Mouse (Mus musculus): Measurements from ENCODE around the gene Tcf23. TPM values are rescaled to one million over a fixed set of nuclear protein-coding genes. Genes with fewer than 3 reads are reported as not detected.
A peak's percentile ranks its signal among the peaks of the same experiment; 100 is the strongest.

The Tcf23 gene
- polyA plus RNA-seq, 1 experiment from 2014 or later = not detected

- no peak overlapping the region for H3K4me2 ChIP-seq (ENCODE audit: low read depth, low read length)
- H3K27me3 ChIP-seq (ENCODE audit: control insufficient read depth, insufficient read depth, low read length) = no peaks in the 10 kb centered on the region
- H3K36me3 ChIP-seq (ENCODE audit: control insufficient read depth, insufficient read depth, low read length) = no peaks in the 10 kb centered on the region
- no peak for ATAC-seq (ENCODE audit: low read depth)
- H3K27ac ChIP-seq (ENCODE audit: low read depth, low read length) = no peak overlapping the region
- no peak overlapping the region for H3K4me3 ChIP-seq (ENCODE audit: low read depth, low read length)
- no peaks in the 10 kb centered on the region for H3K9me3 ChIP-seq (ENCODE audit: control insufficient read depth, low read length)
- H3K9ac ChIP-seq (replicated peaks; ENCODE audit: low read depth, low read length) = no peak overlapping the region
- H3K4me1 ChIP-seq (ENCODE audit: control insufficient read depth, insufficient read depth, low read length) = peaks cover 9% of the 10 kb centered on the region; the same call in 1 of the 2 replicates
- WGBS = 87% methylated on average over 2 of the region's 2 CpGs
These were observed 42.4 kb upstream of the Tcf23 start for GRCm38 (mm10) chr5:30926073-30926472.

GRCm38 (mm10) chr5:30927945-30928529 is 40.4 kb upstream of the Tcf23 start:
- peak overlapping the region; percentile 3; the same call in 1 of the 2 replicates for H3K4me2 ChIP-seq (ENCODE audit: low read depth, low read length)

GRCm38 (mm10) chr5:30930121-30930520 is 38.3 kb upstream of the Tcf23 start:
- no peaks in the 10 kb centered on the region for H3K27me3 ChIP-seq (ENCODE audit: control insufficient read depth, insufficient read depth, low read length)
- no peak overlapping the region for H3K27ac ChIP-seq (ENCODE audit: low read depth, low read length)
- H3K36me3 ChIP-seq (ENCODE audit: control insufficient read depth, insufficient read depth, low read length) = no peaks in the 10 kb centered on the region; the same call in 1 of the 2 replicates
- no peak overlapping the region for H3K4me2 ChIP-seq (ENCODE audit: low read depth, low read length)
- H3K9ac ChIP-seq (replicated peaks; ENCODE audit: low read depth, low read length) = no peak overlapping the region
- no peaks in the 10 kb centered on the region for H3K4me1 ChIP-seq (ENCODE audit: control insufficient read depth, insufficient read depth, low read length)
- ATAC-seq (ENCODE audit: low read depth) = no peak
- 46% methylated on average over 4 of the region's 4 CpGs for WGBS
- H3K4me3 ChIP-seq (ENCODE audit: low read depth, low read length) = no peak overlapping the region
- no peaks in the 10 kb centered on the region for H3K9me3 ChIP-seq (ENCODE audit: control insufficient read depth, low read length)

More at GRCm38 (mm10) chr5:30927945-30928529, 40.4 kb upstream of the Tcf23 start:
- Histone ChIP-seq H3K27me3 (ENCODE audit: control insufficient read depth, insufficient read depth, low read length) (no peaks in the 10 kb centered on the region), H3K9me3 (ENCODE audit: control insufficient read depth, low read length) (no peaks in the 10 kb centered on the region), H3K4me3 (ENCODE audit: low read depth, low read length) (no peak overlapping the region), H3K4me1 (ENCODE audit: control insufficient read depth, insufficient read depth, low read length) (no peaks in the 10 kb centered on the region), H3K36me3 (ENCODE audit: control insufficient read depth, insufficient read depth, low read length) (no peaks in the 10 kb centered on the region; the same call in 1 of the 2 replicates), H3K27ac (ENCODE audit: low read depth, low read length) (no peak overlapping the region), H3K9ac (replicated peaks; ENCODE audit: low read depth, low read length) (no peak overlapping the region)
- WGBS = 44% methylated on average over 7 of the region's 7 CpGs
- peak; percentile 69; the same call in 1 of the 2 replicates for ATAC-seq (ENCODE audit: low read depth)

GRCm38 (mm10) chr5:30930846-30931245 is 37.6 kb upstream of the Tcf23 start:
- Histone ChIP-seq H3K36me3 (ENCODE audit: control insufficient read depth, insufficient read depth, low read length) (no peaks in the 10 kb centered on the region; the same call in 1 of the 2 replicates), H3K9me3 (ENCODE audit: control insufficient read depth, low read length) (no peaks in the 10 kb centered on the region), H3K9ac (replicated peaks; ENCODE audit: low read depth, low read length) (no peak overlapping the region), H3K4me2 (ENCODE audit: low read depth, low read length) (no peak overlapping the region), H3K4me1 (ENCODE audit: control insufficient read depth, insufficient read depth, low read length) (no peaks in the 10 kb centered on the region), H3K27ac (ENCODE audit: low read depth, low read length) (no peak overlapping the region), H3K27me3 (ENCODE audit: control insufficient read depth, insufficient read depth, low read length) (no peaks in the 10 kb centered on the region), H3K4me3 (ENCODE audit: low read depth, low read length) (no peak overlapping the region)
- ATAC-seq (ENCODE audit: low read depth) = no peak
- WGBS = 78% methylated on average over 6 of the region's 6 CpGs

GRCm38 (mm10) chr5:30931378-30931777 is 37.1 kb upstream of the Tcf23 start:
- 84% methylated on average over 4 of the region's 4 CpGs for WGBS
- Histone ChIP-seq H3K4me3 (ENCODE audit: low read depth, low read length) (no peak overlapping the region), H3K4me2 (ENCODE audit: low read depth, low read length) (no peak overlapping the region), H3K4me1 (ENCODE audit: control insufficient read depth, insufficient read depth, low read length) (no peaks in the 10 kb centered on the region), H3K36me3 (ENCODE audit: control insufficient read depth, insufficient read depth, low read length) (no peaks in the 10 kb centered on the region; the same call in 1 of the 2 replicates), H3K9me3 (ENCODE audit: control insufficient read depth, low read length) (no peaks in the 10 kb centered on the region), H3K27ac (ENCODE audit: low read depth, low read length) (no peak overlapping the region), H3K27me3 (ENCODE audit: control insufficient read depth, insufficient read depth, low read length) (no peaks in the 10 kb centered on the region), H3K9ac (replicated peaks; ENCODE audit: low read depth, low read length) (no peak overlapping the region)
- ATAC-seq (ENCODE audit: low read depth) = no peak

- Histone ChIP-seq H3K27me3 (ENCODE audit: control insufficient read depth, insufficient read depth, low read length) (no peaks in the 10 kb centered on the region), H3K27ac (ENCODE audit: low read depth, low read length) (no peak overlapping the region), H3K4me3 (ENCODE audit: low read depth, low read length) (no peak overlapping the region), H3K4me1 (ENCODE audit: control insufficient read depth, insufficient read depth, low read length) (no peaks in the 10 kb centered on the region), H3K36me3 (ENCODE audit: control insufficient read depth, insufficient read depth, low read length) (no peaks in the 10 kb centered on the region; the same call in 1 of the 2 replicates), H3K4me2 (ENCODE audit: low read depth, low read length) (no peak overlapping the region), H3K9me3 (ENCODE audit: control insufficient read depth, low read length) (no peaks in the 10 kb centered on the region), H3K9ac (replicated peaks; ENCODE audit: low read depth, low read length) (no peak overlapping the region)
- ATAC-seq (ENCODE audit: low read depth) = no peak
- WGBS = 71% methylated on average over 5 of the region's 5 CpGs
These were observed 34.8 kb upstream of the Tcf23 start for GRCm38 (mm10) chr5:30933705-30934104.

- Histone ChIP-seq H3K4me3 (ENCODE audit: low read depth, low read length) (no peak overlapping the region), H3K36me3 (ENCODE audit: control insufficient read depth, insufficient read depth, low read length) (no peaks in the 10 kb centered on the region; the same call in 1 of the 2 replicates), H3K9me3 (ENCODE audit: control insufficient read depth, low read length) (no peaks in the 10 kb centered on the region), H3K4me1 (ENCODE audit: control insufficient read depth, insufficient read depth, low read length) (no peaks in the 10 kb centered on the region), H3K27me3 (ENCODE audit: control insufficient read depth, insufficient read depth, low read length) (no peaks in the 10 kb centered on the region), H3K9ac (replicated peaks; ENCODE audit: low read depth, low read length) (no peak overlapping the region), H3K4me2 (ENCODE audit: low read depth, low read length) (no peak overlapping the region), H3K27ac (ENCODE audit: low read depth, low read length) (no peak overlapping the region)
- no peak for ATAC-seq (ENCODE audit: low read depth)
- 93% methylated on average over 5 of the region's 5 CpGs for WGBS
These were observed 33.6 kb upstream of the Tcf23 start for GRCm38 (mm10) chr5:30934725-30935461.

- H3K36me3 ChIP-seq (ENCODE audit: control insufficient read depth, insufficient read depth, low read length) = no peaks in the 10 kb centered on the region
- no peaks in the 10 kb centered on the region for H3K9me3 ChIP-seq (ENCODE audit: control insufficient read depth, low read length)
- no peak overlapping the region for H3K9ac ChIP-seq (replicated peaks; ENCODE audit: low read depth, low read length)
- H3K4me3 ChIP-seq (ENCODE audit: low read depth, low read length) = no peak overlapping the region
- H3K27me3 ChIP-seq (ENCODE audit: control insufficient read depth, insufficient read depth, low read length) = no peaks in the 10 kb centered on the region
- no peak for ATAC-seq (ENCODE audit: low read depth)
- WGBS = 96% methylated on average over 2 of the region's 2 CpGs
- H3K4me2 ChIP-seq (ENCODE audit: low read depth, low read length) = no peak overlapping the region
- 0 out of 2 replicates have a peak, but pooled peaks cover 3% of the 10 kb centered on the region for H3K4me1 ChIP-seq (ENCODE audit: control insufficient read depth, insufficient read depth, low read length)
- H3K27ac ChIP-seq (ENCODE audit: low read depth, low read length) = no peak overlapping the region
These were observed 25.5 kb upstream of the Tcf23 start for GRCm38 (mm10) chr5:30943004-30943403.

GRCm38 (mm10) chr5:30944344-30944743 is 24.1 kb upstream of the Tcf23 start:
- Histone ChIP-seq H3K27ac (ENCODE audit: low read depth, low read length) (no peak overlapping the region), H3K27me3 (ENCODE audit: control insufficient read depth, insufficient read depth, low read length) (no peaks in the 10 kb centered on the region), H3K4me1 (ENCODE audit: control insufficient read depth, insufficient read depth, low read length) (0 out of 2 replicates have a peak, but pooled peaks cover 3% of the 10 kb centered on the region), H3K9ac (replicated peaks; ENCODE audit: low read depth, low read length) (no peak overlapping the region), H3K36me3 (ENCODE audit: control insufficient read depth, insufficient read depth, low read length) (no peaks in the 10 kb centered on the region), H3K4me3 (ENCODE audit: low read depth, low read length) (peak overlapping the region; percentile 48; the same call in 1 of the 2 replicates), H3K4me2 (ENCODE audit: low read depth, low read length) (peak overlapping the region; percentile 85), H3K9me3 (ENCODE audit: control insufficient read depth, low read length) (no peaks in the 10 kb centered on the region)
- ATAC-seq (ENCODE audit: low read depth) = no peak
- WGBS = 89% methylated on average over 6 of the region's 6 CpGs

Measured in neural tube, embryonic 14.5 days (tissue).